Mouse (Mus musculus): ENCODE measurements around the gene Erc1. TPM values are rescaled to one million over a fixed set of nuclear protein-coding genes. Genes with fewer than 3 reads are reported as not detected.

Gene Erc1
- polyA plus RNA-seq, 1 experiment from 2014 or later, result 21.3 TPM

DNA sequence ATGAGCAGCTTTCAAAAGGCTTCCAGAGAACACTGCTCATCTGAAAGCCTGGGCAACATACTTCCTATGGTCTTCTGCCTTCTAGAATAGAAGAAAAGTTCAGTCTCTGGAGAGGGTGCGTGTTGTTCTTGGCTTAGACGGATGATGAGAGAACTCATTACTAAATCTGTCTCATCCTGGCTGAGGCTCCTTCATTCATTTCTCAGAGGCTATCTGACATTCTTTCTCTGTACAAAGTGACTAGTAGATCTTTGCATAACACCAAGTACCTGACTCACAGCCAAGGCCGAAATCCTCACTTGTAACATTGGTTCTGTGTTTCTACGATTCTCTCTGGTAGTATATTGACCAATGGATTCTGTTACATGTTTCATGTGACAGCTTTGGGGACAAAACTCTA lies 252.5 kb downstream of the Erc1 start:
- H3K27me3 ChIP-seq (ENCODE audit: low read depth, poor library complexity, severe bottlenecking), result no peaks in the 10 kb centered on the region
- no peak overlapping the region for H3K27ac ChIP-seq (replicated peaks)
- H3K4me3 ChIP-seq, result no peak overlapping the region
- WGBS, result 96% methylated on average over 4 of the region's 4 CpGs
- H3K36me3 ChIP-seq, result 0 out of 2 replicates have a peak, but pooled peaks cover 5% of the 10 kb centered on the region
- peaks cover 16% of the 10 kb centered on the region for H3K4me1 ChIP-seq
- no peaks in the 10 kb centered on the region for H3K9me3 ChIP-seq (replicated peaks)
- no peak for DNase-seq (ENCODE audit: low spot score)

GRCm38 (mm10) chr6:119590872-119591271 lies 257.1 kb downstream of the Erc1 start:
- H3K27ac ChIP-seq (replicated peaks), result no peak overlapping the region
- 0 out of 2 replicates have a peak, but pooled peaks cover 5% of the 10 kb centered on the region for H3K36me3 ChIP-seq
- peaks cover 20% of the 10 kb centered on the region for H3K4me1 ChIP-seq
- WGBS, result 83% methylated on average over 2 of the region's 2 CpGs
- H3K4me3 ChIP-seq, result no peak overlapping the region
- no peaks in the 10 kb centered on the region for H3K27me3 ChIP-seq (ENCODE audit: low read depth, poor library complexity, severe bottlenecking)
- DNase-seq (ENCODE audit: low spot score), result no peak
- no peaks in the 10 kb centered on the region for H3K9me3 ChIP-seq (replicated peaks)

GRCm38 (mm10) chr6:119587897-119588296 lies 260.1 kb downstream of the Erc1 start:
- peaks cover 40% of the 10 kb centered on the region for H3K4me1 ChIP-seq
- H3K36me3 ChIP-seq, result no peaks in the 10 kb centered on the region
- 91% methylated on average over 2 of the region's 2 CpGs for WGBS
- H3K9me3 ChIP-seq (replicated peaks), result no peaks in the 10 kb centered on the region
- no peak overlapping the region for H3K27ac ChIP-seq (replicated peaks)
- H3K27me3 ChIP-seq (ENCODE audit: low read depth, poor library complexity, severe bottlenecking), result no peaks in the 10 kb centered on the region
- no peak overlapping the region for H3K4me3 ChIP-seq
- DNase-seq (ENCODE audit: low spot score), result no peak

DNA sequence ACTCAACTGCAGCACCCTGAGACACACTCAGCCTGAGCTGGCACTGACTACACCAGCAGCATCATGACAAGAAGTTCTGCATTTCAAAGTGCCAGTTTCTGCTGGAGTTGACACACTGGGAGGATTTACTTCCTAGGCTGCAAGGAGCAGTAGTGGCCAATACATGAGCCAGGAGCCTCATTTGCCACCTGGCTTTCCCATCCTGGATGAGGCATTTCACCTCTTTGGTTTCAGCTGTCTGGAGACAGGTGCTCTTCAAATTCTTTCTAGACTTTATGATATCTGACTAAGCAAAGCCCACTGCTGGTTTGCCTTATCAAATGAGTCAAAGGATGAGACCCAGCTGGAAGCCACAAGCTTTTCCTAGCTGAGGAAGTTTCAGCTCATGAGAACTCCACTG lies 260.5 kb downstream of the Erc1 start:
- H3K27ac ChIP-seq (replicated peaks), result peak overlapping the region; percentile 79; the same call in 1 of the 2 replicates
- H3K4me3 ChIP-seq, result no peak overlapping the region

GRCm38 (mm10) chr6:119585652-119586375 lies 262.2 kb downstream of the Erc1 start:
- peak overlapping the region; percentile 79 for H3K27ac ChIP-seq (replicated peaks)
- peaks cover 38% of the 10 kb centered on the region for H3K4me1 ChIP-seq
- no peaks in the 10 kb centered on the region for H3K36me3 ChIP-seq
- H3K27me3 ChIP-seq (ENCODE audit: low read depth, poor library complexity, severe bottlenecking), result no peaks in the 10 kb centered on the region
- peak; percentile 63 for DNase-seq (ENCODE audit: low spot score)
- 70% methylated on average over 5 of the region's 5 CpGs for WGBS
- no peaks in the 10 kb centered on the region for H3K9me3 ChIP-seq (replicated peaks)
- 0 out of 2 replicates have a peak overlapping the region, but pooled peaks have one; percentile 9 for H3K4me3 ChIP-seq

More for the DNA sequence above, 260.5 kb downstream of the Erc1 start:
- H3K27me3 ChIP-seq (ENCODE audit: low read depth, poor library complexity, severe bottlenecking), result no peaks in the 10 kb centered on the region
- no peaks in the 10 kb centered on the region for H3K9me3 ChIP-seq (replicated peaks)
- no peak for DNase-seq (ENCODE audit: low spot score)
- H3K4me1 ChIP-seq, result peaks cover 40% of the 10 kb centered on the region
- no peaks in the 10 kb centered on the region for H3K36me3 ChIP-seq

GRCm38 (mm10) chr6:119584061-119584460 lies 263.9 kb downstream of the Erc1 start:
- no peaks in the 10 kb centered on the region for H3K36me3 ChIP-seq
- no peak for DNase-seq (ENCODE audit: low spot score)
- no peak overlapping the region for H3K4me3 ChIP-seq
- H3K27me3 ChIP-seq (ENCODE audit: low read depth, poor library complexity, severe bottlenecking), result no peaks in the 10 kb centered on the region
- H3K27ac ChIP-seq (replicated peaks), result no peak overlapping the region
- H3K4me1 ChIP-seq, result peaks cover 37% of the 10 kb centered on the region
- H3K9me3 ChIP-seq (replicated peaks), result no peaks in the 10 kb centered on the region
- 90% methylated on average over 1 of the region's 1 CpGs for WGBS

DNA sequence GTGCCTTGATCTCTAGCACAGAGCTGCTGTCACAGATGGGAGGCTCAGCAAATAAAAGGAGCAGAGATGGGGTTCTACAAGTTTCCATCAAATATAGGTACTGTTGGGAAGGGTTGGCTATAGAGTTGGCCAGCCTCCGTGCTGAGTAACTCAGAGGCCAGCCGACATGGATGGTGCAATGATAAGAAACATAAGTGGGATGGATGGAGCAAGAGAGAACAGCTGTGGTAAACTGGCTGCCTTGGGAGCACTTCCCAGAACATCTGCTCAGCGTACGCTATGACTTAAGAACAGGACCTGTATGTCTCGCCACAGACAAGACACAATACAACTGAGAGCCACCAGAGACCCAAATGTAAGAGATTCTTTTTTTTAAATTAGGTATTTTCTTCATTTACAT lies 264.8 kb downstream of the Erc1 start:
- WGBS, result 93% methylated on average over 5 of the region's 5 CpGs
- Histone ChIP-seq H3K4me3 (no peak overlapping the region), H3K36me3 (no peaks in the 10 kb centered on the region), H3K27ac (replicated peaks) (no peak overlapping the region), H3K9me3 (replicated peaks) (no peaks in the 10 kb centered on the region), H3K27me3 (ENCODE audit: low read depth, poor library complexity, severe bottlenecking) (no peaks in the 10 kb centered on the region), H3K4me1 (peaks cover 37% of the 10 kb centered on the region)
- no peak for DNase-seq (ENCODE audit: low spot score)

DNA sequence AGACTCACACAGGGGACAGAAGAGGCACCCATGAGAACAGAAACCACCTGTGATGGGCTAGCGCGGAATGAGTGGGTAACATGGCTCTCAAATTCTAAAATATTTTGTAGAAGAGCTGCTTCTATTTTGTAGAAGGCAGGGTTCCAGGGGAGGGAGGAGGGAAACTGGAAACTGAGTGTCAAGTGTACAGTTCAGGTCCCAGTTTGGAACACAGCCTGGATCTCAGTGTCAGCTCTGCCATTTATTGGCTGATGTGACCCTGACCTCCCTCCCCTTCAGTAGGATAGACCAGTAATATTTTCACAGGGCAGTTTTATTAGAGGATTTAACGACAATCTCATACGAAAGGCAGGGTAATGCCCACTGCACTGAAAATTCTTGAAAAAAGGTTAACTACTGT lies 271.3 kb downstream of the Erc1 start:
- WGBS, result 98% methylated on average over 4 of the region's 4 CpGs

GRCm38 (mm10) chr6:119575331-119575730 lies 272.6 kb downstream of the Erc1 start:
- 95% methylated on average over 12 of the region's 12 CpGs for WGBS
- DNase-seq (ENCODE audit: low spot score), result no peak
- no peaks in the 10 kb centered on the region for H3K27me3 ChIP-seq (ENCODE audit: low read depth, poor library complexity, severe bottlenecking)

More for the DNA sequence above, 271.3 kb downstream of the Erc1 start:
- Histone ChIP-seq H3K4me1 (no peaks in the 10 kb centered on the region), H3K4me3 (no peak overlapping the region), H3K27me3 (ENCODE audit: low read depth, poor library complexity, severe bottlenecking) (no peaks in the 10 kb centered on the region), H3K9me3 (replicated peaks) (no peaks in the 10 kb centered on the region), H3K36me3 (peaks cover 47% of the 10 kb centered on the region), H3K27ac (replicated peaks) (no peak overlapping the region)
- no peak for DNase-seq (ENCODE audit: low spot score)

GRCm38 (mm10) chr6:119572296-119572695 lies 275.7 kb downstream of the Erc1 start:
- Histone ChIP-seq H3K27ac (replicated peaks) (no peak overlapping the region), H3K9me3 (replicated peaks) (no peaks in the 10 kb centered on the region), H3K4me3 (no peak overlapping the region), H3K36me3 (peaks cover 48% of the 10 kb centered on the region), H3K4me1 (peaks cover 4% of the 10 kb centered on the region), H3K27me3 (ENCODE audit: low read depth, poor library complexity, severe bottlenecking) (no peaks in the 10 kb centered on the region)
- DNase-seq (ENCODE audit: low spot score), result no peak
- 85% methylated on average over 7 of the region's 7 CpGs for WGBS

More at GRCm38 (mm10) chr6:119575331-119575730, 272.6 kb downstream of the Erc1 start:
- peaks cover 48% of the 10 kb centered on the region for H3K36me3 ChIP-seq
- H3K9me3 ChIP-seq (replicated peaks), result no peaks in the 10 kb centered on the region
- H3K4me3 ChIP-seq, result no peak overlapping the region
- H3K4me1 ChIP-seq, result no peaks in the 10 kb centered on the region
- H3K27ac ChIP-seq (replicated peaks), result 0 out of 2 replicates have a peak overlapping the region, but pooled peaks have one; percentile 6

GRCm38 (mm10) chr6:119570797-119571196 lies 277.2 kb downstream of the Erc1 start:
- no peak for DNase-seq (ENCODE audit: low spot score)
- WGBS, result 87% methylated on average over 4 of the region's 4 CpGs
- Histone ChIP-seq H3K9me3 (replicated peaks) (no peaks in the 10 kb centered on the region), H3K27me3 (ENCODE audit: low read depth, poor library complexity, severe bottlenecking) (no peaks in the 10 kb centered on the region), H3K4me1 (peaks cover 9% of the 10 kb centered on the region), H3K4me3 (no peak overlapping the region), H3K36me3 (peaks cover 43% of the 10 kb centered on the region), H3K27ac (replicated peaks) (no peak overlapping the region)

DNA sequence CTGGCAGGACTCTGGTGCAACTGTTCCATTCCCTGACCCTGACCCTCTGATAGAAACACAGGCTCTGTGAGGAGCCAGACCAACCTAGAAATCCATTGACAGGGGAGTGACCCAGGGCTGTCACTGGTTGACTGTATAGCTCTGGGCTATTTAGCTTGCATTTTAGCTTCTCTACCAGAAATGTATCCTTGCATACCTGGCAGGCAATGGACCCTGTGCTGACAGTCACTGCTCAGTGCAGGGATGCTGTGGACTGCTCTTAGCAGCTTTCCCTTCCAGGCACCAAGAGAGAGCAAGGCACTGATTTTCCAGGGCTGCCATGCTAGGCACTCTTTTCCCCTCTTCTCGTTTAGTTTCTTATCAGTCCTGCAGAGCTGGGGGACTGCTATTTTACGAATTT lies 279.6 kb downstream of the Erc1 start:
- Histone ChIP-seq H3K4me1 (peaks cover 9% of the 10 kb centered on the region), H3K9me3 (replicated peaks) (no peaks in the 10 kb centered on the region), H3K27ac (replicated peaks) (no peak overlapping the region), H3K4me3 (no peak overlapping the region), H3K36me3 (peaks cover 18% of the 10 kb centered on the region), H3K27me3 (ENCODE audit: low read depth, poor library complexity, severe bottlenecking) (no peaks in the 10 kb centered on the region)
- no peak for DNase-seq (ENCODE audit: low spot score)
- WGBS, result 89% methylated on average over 2 of the region's 2 CpGs
